Mouse (Mus musculus): ENCODE results near the gene Akr1d1. TPM values are rescaled to one million over a fixed set of nuclear protein-coding genes. Genes with fewer than 3 reads are reported as not detected.

Akr1d1 gene
- polyA plus RNA-seq, 1 experiment: not detected

DNA sequence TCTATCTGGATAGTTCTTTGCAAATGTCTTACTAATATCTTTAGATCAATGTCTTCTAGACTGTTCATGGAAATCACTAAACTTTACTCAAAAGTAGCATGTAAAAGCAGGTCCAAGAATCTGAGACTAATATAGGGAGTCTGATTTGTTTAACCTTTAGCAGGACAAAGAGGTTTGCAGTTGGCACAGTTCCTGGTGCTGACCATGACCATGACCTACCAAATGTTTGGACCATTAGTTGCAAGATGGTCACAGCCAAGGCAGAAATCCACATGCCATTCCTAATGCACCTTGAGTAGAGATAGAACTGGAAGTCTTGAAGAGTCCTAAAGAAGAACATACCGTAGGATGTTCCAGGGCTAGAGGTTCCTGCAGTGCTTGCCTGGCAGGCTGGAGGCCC, 37.4 kb downstream of the Akr1d1 start:
- no peak for DNase-seq (ENCODE audit: low spot score)

DNA sequence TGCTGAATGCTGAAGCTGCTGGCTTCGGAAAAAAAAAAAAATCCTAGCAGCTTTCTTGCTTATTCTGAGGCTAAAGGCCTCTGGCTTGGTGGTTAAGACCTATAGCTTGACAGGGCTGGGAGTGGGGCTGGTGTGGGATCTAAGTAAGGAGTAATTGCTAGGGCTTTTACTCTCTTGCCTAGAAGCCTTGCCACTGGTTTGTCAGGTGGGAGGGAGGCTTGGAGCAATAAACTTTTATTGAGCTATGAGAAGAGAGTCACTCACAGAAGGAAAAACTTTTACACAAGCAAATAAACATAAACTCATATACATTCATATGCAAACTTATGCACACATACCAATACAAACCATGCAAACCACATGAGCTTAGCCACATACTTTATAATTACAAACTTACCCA, 42.0 kb downstream of the Akr1d1 start:
- DNase-seq (ENCODE audit: low spot score): no peak

DNA sequence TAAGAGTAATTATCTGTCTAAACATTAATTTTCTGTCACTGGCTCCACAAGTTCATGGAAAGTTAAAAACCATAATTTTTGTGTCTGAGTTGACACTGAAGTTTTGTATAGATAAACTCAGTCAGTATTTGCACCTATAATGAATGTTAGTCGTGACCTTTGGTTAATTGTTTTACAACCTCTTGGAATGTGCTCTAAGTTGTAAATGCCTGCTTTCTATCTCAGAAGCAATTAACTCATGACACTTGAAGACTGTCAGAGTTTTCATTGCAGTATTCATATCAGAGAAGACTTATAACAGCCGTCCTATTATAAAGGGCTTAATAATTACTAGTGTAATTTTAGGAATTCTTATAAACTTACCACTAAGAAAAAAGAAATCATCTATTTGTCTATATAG, 43.0 kb downstream of the Akr1d1 start:
- DNase-seq (ENCODE audit: low spot score): no peak

DNA sequence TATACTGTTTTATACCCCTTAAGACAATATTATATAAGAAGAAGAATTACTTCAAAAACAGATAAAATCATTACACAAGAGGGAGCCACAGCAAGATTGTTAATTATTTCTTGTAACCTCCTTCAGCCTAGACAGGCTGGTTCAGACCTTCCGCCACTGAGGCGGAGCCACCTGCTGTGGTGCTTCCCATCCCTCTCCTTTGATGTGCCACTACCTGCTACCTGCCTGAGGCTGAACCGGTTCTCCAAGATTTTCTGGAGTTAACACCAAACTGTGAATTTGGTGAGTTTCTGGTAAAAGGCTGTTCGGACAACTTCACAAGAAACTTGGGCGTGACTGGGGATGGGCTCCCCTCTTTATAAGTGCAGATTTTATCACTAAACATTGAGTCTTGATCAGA, 50.5 kb downstream of the Akr1d1 start:
- no peak for DNase-seq (ENCODE audit: low spot score)

DNA sequence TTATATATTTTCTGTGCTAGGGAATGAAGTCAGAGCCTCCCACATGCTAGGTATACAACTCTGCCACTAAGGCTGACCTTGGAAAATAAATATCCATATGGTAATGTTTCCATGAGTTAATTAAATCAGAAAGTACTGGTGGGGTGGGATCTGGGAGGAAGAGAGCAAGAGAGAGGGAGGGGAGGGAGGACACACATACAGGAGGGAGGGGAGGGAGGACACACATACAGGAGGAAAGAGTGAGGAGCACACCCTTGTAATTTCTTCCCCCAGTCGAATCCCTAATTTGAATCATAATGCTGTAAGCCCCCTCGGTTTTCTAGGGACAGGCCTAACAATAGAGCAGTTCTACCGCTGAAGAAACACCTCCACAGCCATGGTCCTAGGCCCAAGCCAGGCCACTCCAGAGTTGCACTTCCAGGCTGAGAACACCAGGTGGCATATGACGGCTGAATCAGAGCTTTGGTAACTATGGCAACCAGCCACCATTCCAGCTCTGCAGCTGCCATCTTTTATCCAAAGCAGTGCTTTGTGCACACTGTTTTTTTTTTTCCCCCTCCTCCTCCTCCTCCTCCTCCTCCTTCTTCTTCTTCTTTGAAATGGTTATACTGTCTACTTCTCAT, 59.5 kb downstream of the Akr1d1 start:
- no peak for DNase-seq (ENCODE audit: low spot score)

DNA sequence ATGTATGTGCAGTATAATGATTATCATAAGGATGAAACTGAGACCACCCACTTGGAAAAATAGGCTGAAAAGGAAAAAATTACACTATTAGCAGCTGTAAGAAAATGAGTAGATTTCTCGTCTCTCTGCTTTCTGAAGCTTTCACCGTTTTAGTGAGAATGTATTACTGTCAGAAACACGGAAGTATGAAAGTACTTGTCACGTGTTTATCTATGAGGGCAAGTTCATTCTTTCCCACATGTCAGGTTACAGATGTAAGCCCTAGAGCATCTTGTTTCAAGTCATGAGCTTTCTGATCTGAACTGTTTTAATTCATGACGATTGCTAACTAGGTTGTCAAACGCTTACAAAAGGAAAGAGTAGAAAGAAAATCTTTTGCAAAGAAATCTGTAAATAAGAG, 60.8 kb downstream of the Akr1d1 start:
- no peak for DNase-seq (ENCODE audit: low spot score)

DNA sequence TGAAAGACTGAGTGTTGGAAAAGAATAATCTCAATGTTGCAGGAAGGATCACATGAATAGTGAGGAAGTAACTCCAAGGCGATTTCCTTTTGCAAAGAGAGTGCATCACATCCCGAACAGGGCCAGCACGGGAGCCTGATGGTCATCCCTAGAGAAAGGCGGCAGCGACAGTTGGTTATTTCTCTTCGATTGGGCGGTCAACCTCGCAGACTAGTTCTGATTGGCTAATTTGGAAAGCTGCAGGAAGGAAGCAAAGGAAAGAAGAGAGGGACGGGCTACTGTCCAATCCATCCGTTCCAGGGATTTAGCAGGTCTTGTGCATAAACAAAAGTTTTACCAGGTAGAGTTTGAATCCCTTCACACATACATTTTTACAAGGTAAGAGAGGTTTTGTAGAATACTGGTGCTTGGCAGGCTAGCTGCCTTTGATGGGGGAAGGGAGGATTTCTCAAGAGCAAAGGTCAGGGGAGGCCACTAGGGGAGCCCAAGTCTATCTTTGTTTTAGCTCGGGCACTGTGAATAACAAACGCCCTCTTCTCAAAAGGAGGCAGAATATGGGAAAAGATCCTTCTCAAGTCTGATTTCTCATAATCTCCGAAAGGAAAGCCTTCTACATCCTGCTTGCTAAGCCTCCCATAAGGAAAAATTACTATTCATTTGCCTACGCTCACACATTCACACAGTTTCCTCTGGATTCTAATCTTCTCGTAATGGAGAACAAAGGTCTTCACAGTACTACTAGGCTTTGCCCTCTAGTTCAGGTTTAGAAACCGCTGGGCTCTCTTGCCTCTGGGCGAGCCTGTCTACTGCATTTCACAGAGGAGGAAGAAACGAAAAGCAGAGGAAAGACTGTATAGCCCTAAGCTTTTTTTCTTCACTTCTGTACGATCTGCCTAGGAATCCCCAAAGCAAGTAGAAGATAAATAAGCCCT, 62.4 kb downstream of the Akr1d1 start:
- no peak for DNase-seq (ENCODE audit: low spot score)

DNA sequence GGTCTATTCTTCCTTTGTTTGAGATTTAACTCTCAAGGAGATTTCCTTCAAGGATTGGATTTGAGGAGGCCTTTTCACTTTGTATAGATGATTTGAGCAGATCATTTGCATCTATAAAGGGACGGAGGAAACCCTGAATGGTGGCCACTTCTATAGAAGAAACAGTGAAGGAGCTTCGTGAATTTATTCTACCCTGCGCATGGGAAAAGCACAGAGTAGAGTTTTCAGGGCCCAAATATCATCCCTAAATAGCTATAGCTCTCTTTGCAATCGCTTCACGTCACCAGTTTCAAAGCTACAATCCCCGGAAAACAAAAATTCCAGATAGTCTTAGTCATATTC, 63.0 kb downstream of the Akr1d1 start:
- DNase-seq (ENCODE audit: low spot score): no peak

DNA sequence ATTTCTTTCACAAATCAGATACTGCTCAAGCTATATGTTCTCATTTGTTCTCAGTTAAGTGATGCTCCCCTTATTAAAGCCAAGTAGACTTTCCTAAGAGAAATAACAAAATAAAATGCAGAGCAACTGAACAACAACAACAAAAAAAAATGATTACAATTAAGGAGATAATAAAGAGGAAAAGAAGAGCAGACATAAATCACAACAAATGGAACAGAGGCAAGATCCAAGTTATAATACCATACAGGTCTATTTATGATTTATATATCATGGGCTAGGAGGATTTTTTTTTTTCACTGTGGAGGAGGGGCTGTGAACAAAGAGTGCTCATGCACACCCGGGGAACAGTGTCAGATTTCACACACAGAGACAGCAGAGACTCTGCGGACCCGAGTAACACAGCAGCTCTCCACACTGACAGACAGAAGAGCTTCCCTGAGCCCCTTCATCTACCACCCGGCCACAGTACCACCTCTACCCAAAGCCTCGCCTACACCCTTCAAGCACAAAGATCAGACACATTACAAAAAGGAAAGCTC, 63.6 kb downstream of the Akr1d1 start:
- no peak for DNase-seq (ENCODE audit: low spot score)

DNA sequence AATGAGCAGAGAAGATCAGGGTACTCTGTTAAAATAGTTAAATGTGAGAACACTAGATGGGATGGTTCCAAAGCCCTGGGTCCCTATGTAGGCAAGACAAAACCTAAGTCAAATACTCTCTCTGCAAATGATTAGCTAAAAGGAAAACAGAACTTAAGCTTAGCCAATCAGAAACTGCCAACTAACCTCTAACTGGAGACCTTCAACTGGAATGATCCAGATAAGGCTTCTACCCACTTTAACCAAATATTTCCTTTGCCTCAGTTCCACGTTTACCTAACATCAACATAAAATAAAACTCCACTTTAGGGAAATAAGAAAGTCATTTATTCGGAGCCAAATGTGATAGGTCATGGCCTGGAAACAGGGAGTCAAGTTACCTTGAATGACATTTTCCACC, 67.1 kb downstream of the Akr1d1 start:
- DNase-seq (ENCODE audit: low spot score): no peak

DNA sequence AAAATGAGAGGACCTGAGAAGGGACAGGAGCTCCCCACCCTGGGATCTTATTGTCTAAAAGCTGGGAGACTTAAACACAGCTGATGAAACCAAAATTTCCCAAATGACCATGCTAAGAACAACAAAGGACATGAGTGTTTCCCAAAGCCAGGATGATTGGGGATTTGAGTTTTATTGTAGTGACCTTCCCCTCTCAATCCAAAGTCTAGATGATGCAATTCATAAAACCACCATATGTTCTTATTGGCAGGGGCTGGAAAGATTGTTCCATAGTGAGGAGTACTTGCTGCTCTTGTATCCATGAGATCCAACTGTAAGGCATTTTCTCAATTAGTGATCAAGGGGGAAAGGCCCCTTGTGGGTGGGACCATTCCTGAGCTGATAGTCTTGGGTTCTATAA, 68.1 kb downstream of the Akr1d1 start:
- no peak for DNase-seq (ENCODE audit: low spot score)

DNA sequence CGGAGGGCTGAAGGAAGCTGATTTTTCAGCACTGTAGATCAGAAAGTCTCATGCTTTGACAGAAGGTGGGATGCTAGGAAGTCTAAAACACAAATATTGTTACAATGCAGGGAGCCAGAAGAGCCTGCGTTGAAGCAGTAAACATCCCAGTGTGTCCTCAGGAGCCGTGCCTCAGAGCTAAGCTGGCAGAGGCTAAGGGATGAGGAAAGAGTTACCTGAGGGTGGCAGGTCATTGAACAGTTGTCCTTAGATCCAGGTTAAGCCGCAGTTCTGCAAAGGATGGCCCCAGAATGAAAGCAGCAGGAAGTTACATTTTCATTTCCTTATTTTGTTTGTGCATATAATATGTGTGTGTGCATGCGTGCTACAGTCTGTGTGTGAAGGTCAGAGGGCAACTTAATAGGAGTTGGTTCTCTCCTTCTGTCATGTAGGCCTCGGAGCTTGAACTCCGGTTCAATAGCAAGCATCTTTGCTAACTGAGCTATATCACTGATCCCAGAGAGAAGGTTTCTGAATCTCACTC, 71.1 kb downstream of the Akr1d1 start:
- DNase-seq (ENCODE audit: low spot score): no peak

DNA sequence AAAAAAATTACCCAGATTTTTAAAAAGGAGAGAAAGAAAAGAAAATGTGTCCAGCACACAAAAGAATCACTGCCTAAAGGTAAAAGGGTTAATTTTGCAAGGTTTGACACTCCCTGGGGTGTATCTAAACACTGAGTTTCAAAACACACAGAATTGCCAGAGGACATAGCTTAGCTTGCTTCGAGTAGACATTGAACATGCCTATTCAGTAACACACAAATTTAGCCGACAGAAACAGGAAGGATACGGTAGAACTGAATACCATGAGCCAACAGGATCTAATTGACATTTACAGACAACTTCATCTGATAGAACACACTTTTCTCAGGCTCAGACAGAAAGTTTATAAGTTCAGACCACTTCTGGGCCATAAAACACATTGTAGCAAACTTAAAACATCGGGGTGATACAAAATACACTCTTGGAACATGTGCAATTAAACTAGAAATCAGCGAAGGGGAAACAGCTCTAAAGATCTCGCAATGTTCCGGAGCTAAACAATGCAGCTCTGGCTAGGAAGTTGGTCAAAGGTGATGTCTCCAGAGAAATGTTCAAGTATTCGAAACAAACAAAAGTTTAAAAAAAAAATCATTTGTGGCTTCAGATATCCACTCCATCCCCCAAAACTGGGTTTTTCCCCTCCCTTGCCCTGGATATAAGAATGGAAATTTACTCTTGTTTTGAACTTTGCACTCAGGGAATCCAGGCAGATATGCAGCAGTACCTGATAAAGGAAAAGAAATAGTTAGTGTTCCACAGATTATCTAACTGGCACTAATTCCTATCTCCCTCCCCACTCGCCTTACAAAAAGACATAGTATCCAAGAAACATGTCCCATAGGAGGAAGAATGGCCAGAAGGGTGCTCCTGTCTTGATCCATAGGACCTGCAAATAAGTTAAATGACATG, 73.1 kb downstream of the Akr1d1 start:
- no peak for DNase-seq (ENCODE audit: low spot score)

DNA sequence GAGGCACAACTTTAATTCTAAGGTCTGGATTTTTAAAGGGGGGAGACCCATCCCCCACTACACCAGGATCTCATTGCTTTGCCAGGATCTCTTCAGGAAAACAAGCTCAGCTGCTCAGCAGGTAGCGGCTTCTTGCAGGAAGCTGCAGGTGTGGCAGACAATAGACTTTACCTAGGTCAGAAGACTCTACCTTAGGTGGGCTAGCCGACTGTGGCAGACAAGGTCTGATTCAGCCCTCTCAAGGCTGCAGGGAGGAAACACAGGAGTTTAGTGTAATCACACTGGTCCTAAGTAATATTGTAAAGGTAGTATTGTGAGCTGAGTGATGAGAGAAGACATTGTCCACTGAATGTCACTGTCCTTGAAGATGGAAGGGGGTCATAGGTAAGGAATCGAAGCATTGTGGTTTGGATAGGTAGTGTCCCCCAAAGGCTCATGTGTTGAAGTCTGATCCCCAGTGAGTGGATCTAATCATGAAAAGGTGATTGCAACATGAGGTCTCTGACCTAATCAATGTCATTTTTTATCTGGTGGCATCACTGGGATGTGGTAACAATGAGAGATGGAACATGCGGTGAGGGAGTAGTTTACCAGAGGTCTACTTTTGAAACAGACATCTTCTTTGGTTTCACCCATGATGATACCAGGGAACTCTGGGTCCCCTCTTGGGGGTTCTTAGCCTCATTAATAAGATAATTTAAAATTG, 74.4 kb downstream of the Akr1d1 start:
- no peak for DNase-seq (ENCODE audit: low spot score)

DNA sequence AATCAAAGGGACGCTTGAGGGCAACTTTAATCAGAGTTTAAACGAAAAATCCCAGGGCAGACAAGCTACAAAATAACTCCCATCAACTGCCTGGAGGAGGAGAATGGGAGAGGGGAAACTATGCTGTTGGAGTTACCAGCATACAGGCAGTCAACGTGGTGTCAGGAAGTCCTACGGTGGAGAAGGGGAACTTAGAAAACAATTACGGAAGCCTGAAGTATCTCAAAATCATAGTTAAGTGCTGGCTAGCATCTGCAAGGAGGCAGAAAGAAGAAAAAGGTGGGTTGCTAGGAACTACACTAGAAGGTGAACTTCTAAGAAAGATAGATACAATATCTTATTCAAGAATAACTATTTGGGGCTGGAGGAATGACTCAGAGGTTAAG, 74.9 kb downstream of the Akr1d1 start:
- DNase-seq (ENCODE audit: low spot score): no peak

DNA sequence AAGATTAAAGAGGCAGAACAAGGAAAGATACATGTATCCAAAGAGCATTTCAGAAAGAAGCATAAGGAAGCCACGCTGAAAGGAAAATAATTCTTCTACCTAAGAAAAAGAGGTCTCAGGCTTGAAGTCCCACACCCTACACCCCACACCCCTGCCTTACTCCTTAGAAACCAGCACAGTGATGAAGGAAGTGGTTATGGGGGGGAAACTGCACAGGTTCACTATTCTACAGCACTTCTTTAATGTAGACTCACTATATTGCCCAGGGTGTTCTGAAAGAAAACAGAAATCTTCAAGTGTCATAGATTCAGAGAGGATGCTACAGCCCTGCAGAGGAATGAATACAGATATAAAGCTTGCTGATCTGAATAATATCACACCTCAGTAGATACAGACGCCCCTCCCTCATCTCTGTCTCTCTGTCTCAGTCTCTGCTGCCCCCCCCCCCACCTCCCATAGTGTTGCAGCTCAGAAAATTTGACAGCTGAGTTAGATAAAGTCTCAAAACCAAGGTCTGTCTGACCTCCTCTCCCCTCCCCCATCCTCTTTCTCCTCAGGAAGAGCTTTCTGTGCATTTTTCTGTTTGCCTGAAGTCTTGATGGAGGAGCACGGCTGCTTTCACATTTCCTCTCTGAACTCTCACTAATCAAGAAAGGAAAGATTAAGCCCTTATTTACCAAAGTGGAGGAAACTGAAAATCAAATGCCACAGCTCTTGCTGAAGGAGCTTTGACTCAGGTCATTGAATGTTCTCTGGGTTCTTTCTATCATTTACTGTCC, 77.7 kb downstream of the Akr1d1 start:
- DNase-seq (ENCODE audit: low spot score): no peak

DNA sequence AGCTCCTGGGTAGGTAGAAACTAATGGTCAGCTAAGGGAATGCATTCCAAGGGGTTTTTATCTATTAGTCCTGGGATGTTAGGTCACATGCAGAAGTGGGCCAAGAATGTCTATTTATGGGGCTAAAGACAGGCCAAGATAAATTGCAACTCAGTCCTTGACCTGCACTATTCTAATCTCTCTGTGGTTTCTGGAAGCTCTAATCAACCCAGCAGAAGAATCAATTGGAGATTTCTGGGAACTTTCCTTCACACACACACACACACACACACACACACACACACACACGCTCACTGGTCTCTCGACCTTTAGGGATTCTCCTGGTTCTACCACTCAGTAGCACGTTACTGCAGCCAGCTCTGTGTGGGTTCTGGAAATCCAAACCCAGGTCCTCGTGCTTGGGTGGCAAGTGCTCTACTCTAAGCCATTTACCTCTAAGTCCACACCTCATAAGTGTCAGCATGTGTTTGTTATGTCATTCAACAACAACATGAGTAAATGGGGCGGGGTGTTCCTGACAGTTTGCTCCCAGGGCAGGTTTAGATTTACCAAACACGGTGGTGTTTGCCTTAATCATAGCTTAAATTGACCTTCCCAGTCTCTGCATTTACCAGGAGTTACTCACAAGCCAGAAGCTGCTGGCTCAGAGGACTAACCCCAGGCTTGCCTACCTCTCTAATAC, 82.8 kb downstream of the Akr1d1 start:
- DNase-seq (ENCODE audit: low spot score): no peak

DNA sequence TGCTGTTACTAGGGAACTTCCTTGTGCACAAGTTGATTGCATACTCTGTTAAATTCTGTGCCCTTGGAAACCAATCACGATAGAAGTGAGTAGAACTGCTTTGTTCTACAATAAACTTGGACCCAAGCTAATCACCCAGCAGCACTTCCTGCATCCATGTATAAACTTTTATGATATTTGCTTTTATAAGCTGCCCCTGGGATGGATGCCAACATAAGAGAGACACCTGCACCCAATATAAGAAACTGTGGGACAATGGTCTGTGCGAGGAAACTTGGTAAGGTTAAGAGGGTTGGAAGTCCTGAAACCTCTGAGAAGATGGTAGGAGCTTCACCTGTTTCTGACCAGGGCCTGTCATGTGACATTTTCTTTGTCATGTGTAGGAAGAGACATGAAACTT, 85.5 kb downstream of the Akr1d1 start:
- DNase-seq (ENCODE audit: low spot score): no peak

DNA sequence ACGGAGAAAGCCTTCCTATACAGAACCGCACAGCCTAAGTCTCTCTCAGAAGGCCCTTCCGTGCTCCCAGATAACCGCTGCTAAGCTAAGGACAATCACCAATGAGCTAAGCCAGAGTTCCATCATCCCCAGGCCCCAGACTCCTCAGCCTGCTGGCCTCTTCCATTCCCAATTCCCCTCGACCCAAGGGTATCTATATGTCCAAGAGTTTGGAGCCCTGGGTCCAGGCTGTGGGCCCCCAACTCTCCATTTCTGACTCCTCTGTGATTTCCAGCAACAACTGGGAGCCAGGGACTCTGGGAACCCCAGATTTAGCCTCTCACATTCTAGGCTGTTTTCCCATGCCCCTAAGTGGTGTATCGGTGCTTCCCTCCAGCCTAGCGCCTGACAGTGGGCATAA, 86.2 kb downstream of the Akr1d1 start:
- DNase-seq (ENCODE audit: low spot score): no peak

DNA sequence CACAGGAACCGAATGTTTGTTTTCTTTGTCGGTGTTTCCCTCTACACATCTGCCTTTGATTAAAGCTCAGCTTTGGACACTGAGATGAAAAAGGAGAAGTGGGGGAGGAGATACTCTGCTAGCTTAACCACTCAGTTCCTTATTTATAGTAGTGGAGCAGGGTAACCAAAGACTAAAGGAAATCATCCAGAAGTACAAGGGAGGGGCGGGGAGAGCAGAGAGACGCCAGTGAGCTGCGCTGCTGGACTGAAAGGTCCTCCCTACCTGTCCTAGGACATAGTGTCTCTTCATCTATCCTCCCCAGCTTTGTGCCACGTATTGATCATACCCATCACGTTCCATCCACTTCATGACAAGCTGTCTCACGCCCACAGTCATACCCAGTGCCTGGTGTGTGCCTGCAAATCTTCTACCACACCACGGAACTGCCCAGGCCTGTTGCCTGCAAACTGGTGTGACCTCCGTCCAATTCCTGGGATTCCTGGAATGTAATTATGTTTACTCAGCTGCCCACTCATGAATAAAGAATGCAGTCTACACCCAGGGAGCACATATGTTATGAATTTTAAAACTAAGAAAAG, 87.5 kb downstream of the Akr1d1 start:
- no peak for DNase-seq (ENCODE audit: low spot score)

All from urinary bladder, adult 2 months (tissue).